Mouse (Mus musculus) MEL (cell line): Measurements from ENCODE around the gene Ucn3. TPM values are rescaled to one million over a fixed set of nuclear protein-coding genes. Genes with fewer than 3 reads are reported as not detected.

Source experiments
- DNase-seq: peaks from one replicate; pipeline ENCODE4 v3.0.0; 2011; ENCODE audit warnings: low read depth, low spot score
- H3K27ac ChIP-seq: 2 replicates; pipeline ENCODE4 v1.5.1; 2012; ENCODE audit warnings: low read depth, mild to moderate bottlenecking, control low read depth, low read length, moderate library complexity; ENCODE audit not compliant: control insufficient read depth
- H3K27me3 ChIP-seq, 2 experiments: fragments of 150-350 bp in 1 of 2; sonication (generic) in 1 of 2; 2 replicates each; pipeline ENCODE4 v1.6.1; 2012; ENCODE audit warnings: low read length in 2 of 2, mild to moderate bottlenecking in 2 of 2, improper control_type of control experiment in 1 of 2, moderate library complexity in 1 of 2; ENCODE audit not compliant: insufficient read depth in 2 of 2, control insufficient read depth in 1 of 2
- H3K36me3 ChIP-seq, 2 experiments: 2 replicates each; pipeline ENCODE4 v1.6.1; 2012 to 2014; ENCODE audit warnings: low read length in 2 of 2, improper control_type of control experiment in 1 of 2, inconsistent platforms in 1 of 2, mild to moderate bottlenecking in 1 of 2; ENCODE audit not compliant: insufficient read depth in 2 of 2, control insufficient read depth in 1 of 2
- H3K4me1 ChIP-seq, 2 experiments: fragments of 150-350 bp in 1 of 2; sonication (generic) in 1 of 2; 2 replicates each; pipeline ENCODE4 v1.6.1; 2012; ENCODE audit warnings: low read length in 2 of 2, improper control_type of control experiment in 1 of 2, mild to moderate bottlenecking in 1 of 2; ENCODE audit not compliant: insufficient read depth in 2 of 2, control insufficient read depth in 1 of 2
- H3K4me3 ChIP-seq, 2 experiments: fragments of 150-350 bp in 1 of 2; sonication (generic) in 1 of 2; 2 replicates each; pipeline ENCODE4 v1.5.1; 2012; ENCODE audit warnings: low read depth in 2 of 2, low read length in 2 of 2, mild to moderate bottlenecking in 2 of 2, moderate library complexity in 2 of 2, control low read depth in 1 of 2, improper control_type of control experiment in 1 of 2; ENCODE audit not compliant: control insufficient read depth in 1 of 2, insufficient read depth in 1 of 2
- H3K79me2 ChIP-seq: 2 replicates; pipeline ENCODE4 v1.6.1; 2012; ENCODE audit warnings: mild to moderate bottlenecking, low read length, moderate library complexity; ENCODE audit not compliant: control insufficient read depth, poor library complexity, insufficient read depth
- H3K9ac ChIP-seq: 2 replicates; pipeline ENCODE4 v1.6.1; 2012; ENCODE audit warnings: low read depth, mild to moderate bottlenecking, control low read depth, low read length, moderate library complexity; ENCODE audit not compliant: control insufficient read depth, poor library complexity, severe bottlenecking
- H3K9me3 ChIP-seq: fragments of 150-350 bp; sonication (generic); replicated peaks from 2 replicates; pipeline ENCODE4 v1.6.1; 2012; ENCODE audit warnings: mild to moderate bottlenecking, low read length, improper control_type of control experiment, moderate library complexity; ENCODE audit not compliant: insufficient read depth
- CHD1 ChIP-seq: IDR thresholded peaks from 2 replicates; pipeline ENCODE4 v1.6.1; 2012; ENCODE audit warnings: low read depth, mild to moderate bottlenecking, inconsistent platforms, low read length, improper control_type of control experiment
- CHD2 ChIP-seq: IDR thresholded peaks from 2 replicates; pipeline ENCODE4 v1.6.1; 2011; ENCODE audit warnings: low read length, improper control_type of control experiment
- CTCF ChIP-seq, 3 experiments: IDR thresholded peaks in 2 of 3; conservative IDR thresholded peaks in 1 of 3; 2 replicates each; pipeline ENCODE4 v1.5.1; 2011 to 2012; ENCODE audit warnings: low read length in 3 of 3, low read depth in 2 of 3, mild to moderate bottlenecking in 2 of 3, improper control_type of control experiment in 1 of 3, inconsistent platforms in 1 of 3, mixed read lengths in 1 of 3, moderate library complexity in 1 of 3; ENCODE audit not compliant: control insufficient read depth in 1 of 3, insufficient read depth in 1 of 3, poor library complexity in 1 of 3, severe bottlenecking in 1 of 3
- E2F4 ChIP-seq: IDR thresholded peaks from 2 replicates; pipeline ENCODE4 v1.6.1; 2011; ENCODE audit warnings: low read depth, low read length, improper control_type of control experiment, borderline replicate concordance
- ELF1 ChIP-seq: IDR thresholded peaks from 2 replicates; pipeline ENCODE4 v1.6.1; 2014; ENCODE audit warnings: low read depth, mild to moderate bottlenecking, inconsistent platforms, low read length, improper control_type of control experiment, moderate library complexity
- ETS1 ChIP-seq: IDR thresholded peaks from 2 replicates; pipeline ENCODE4 v1.6.1; 2012; ENCODE audit warnings: low read depth, mild to moderate bottlenecking, inconsistent platforms, low read length, improper control_type of control experiment, moderate library complexity
- GABPA ChIP-seq: IDR thresholded peaks from 2 replicates; pipeline ENCODE4 v1.6.1; 2012; ENCODE audit warnings: low read depth, mild to moderate bottlenecking, inconsistent platforms, low read length, improper control_type of control experiment, moderate library complexity
- GATA1 ChIP-seq: IDR thresholded peaks from 2 replicates; pipeline ENCODE4 v1.6.1; 2011; ENCODE audit warnings: low read depth, low read length, improper control_type of control experiment
- KAT2A ChIP-seq: conservative IDR thresholded peaks from 2 replicates; pipeline ENCODE4 v1.6.1; 2012; ENCODE audit warnings: low read depth, low read length, improper control_type of control experiment, inconsistent platforms
- MAX ChIP-seq: IDR thresholded peaks from 2 replicates; pipeline ENCODE4 v1.6.1; 2011; ENCODE audit warnings: low read length, improper control_type of control experiment
- MAZ ChIP-seq: IDR thresholded peaks from 2 replicates; pipeline ENCODE4 v1.6.1; 2012; ENCODE audit warnings: low read depth, mild to moderate bottlenecking, inconsistent platforms, low read length, improper control_type of control experiment
- MEF2A ChIP-seq: IDR thresholded peaks from 2 replicates; pipeline ENCODE4 v1.6.1; 2014; ENCODE audit warnings: low read depth, mild to moderate bottlenecking, inconsistent platforms, low read length, improper control_type of control experiment; ENCODE audit not compliant: poor library complexity, insufficient replicate concordance, severe bottlenecking; ENCODE audit errors: extremely low read depth
- MXI1 ChIP-seq: IDR thresholded peaks from 2 replicates; pipeline ENCODE4 v1.6.1; 2011; ENCODE audit warnings: mild to moderate bottlenecking, low read depth, low read length, improper control_type of control experiment
- NRF1 ChIP-seq: IDR thresholded peaks from 2 replicates; pipeline ENCODE4 v1.6.1; 2014; ENCODE audit warnings: low read depth, mild to moderate bottlenecking, inconsistent platforms, low read length, improper control_type of control experiment, moderate library complexity; ENCODE audit not compliant: poor library complexity, insufficient read depth, severe bottlenecking
- POLR2A ChIP-seq, 2 experiments: IDR thresholded peaks; 2 replicates each; pipeline ENCODE4 v1.6.1; 2011 to 2012; ENCODE audit warnings: low read length in 2 of 2, mild to moderate bottlenecking in 2 of 2, control low read depth in 1 of 2, improper control_type of control experiment in 1 of 2, low read depth in 1 of 2, moderate library complexity in 1 of 2; ENCODE audit not compliant: control insufficient read depth in 1 of 2, insufficient read depth in 1 of 2, poor library complexity in 1 of 2
- RCOR1 ChIP-seq: IDR thresholded peaks from 2 replicates; pipeline ENCODE4 v1.6.1; 2012; ENCODE audit warnings: low read depth, mild to moderate bottlenecking, inconsistent platforms, low read length, improper control_type of control experiment
- TCF12 ChIP-seq: IDR thresholded peaks from 2 replicates; pipeline ENCODE4 v1.6.1; 2014; ENCODE audit warnings: low read depth, mild to moderate bottlenecking, inconsistent platforms, low read length, improper control_type of control experiment, moderate library complexity
- UBTF ChIP-seq: IDR thresholded peaks from 2 replicates; pipeline ENCODE4 v1.6.1; 2012; ENCODE audit warnings: low read depth, mild to moderate bottlenecking, inconsistent platforms, low read length, improper control_type of control experiment, moderate library complexity, borderline replicate concordance; ENCODE audit not compliant: insufficient read depth
- USF1 ChIP-seq: IDR thresholded peaks from 2 replicates; pipeline ENCODE4 v1.6.1; 2014; ENCODE audit warnings: low read depth, mild to moderate bottlenecking, inconsistent platforms, low read length, improper control_type of control experiment, moderate library complexity
- USF2 ChIP-seq, 2 experiments: IDR thresholded peaks; 2 replicates each; pipeline ENCODE4 v1.6.1; 2011 to 2012; ENCODE audit warnings: improper control_type of control experiment in 2 of 2, low read length in 2 of 2, borderline replicate concordance in 1 of 2, inconsistent platforms in 1 of 2, low read depth in 1 of 2, mild to moderate bottlenecking in 1 of 2; ENCODE audit not compliant: insufficient read depth in 1 of 2
- ZC3H11A ChIP-seq: IDR thresholded peaks from 2 replicates; pipeline ENCODE4 v1.6.1; 2012; ENCODE audit warnings: low read depth, mild to moderate bottlenecking, inconsistent platforms, low read length, improper control_type of control experiment
- ZKSCAN1 ChIP-seq: IDR thresholded peaks from 2 replicates; pipeline ENCODE4 v1.6.1; 2012; ENCODE audit warnings: low read depth, mild to moderate bottlenecking, inconsistent platforms, low read length, improper control_type of control experiment, moderate library complexity
- ZNF384 ChIP-seq: IDR thresholded peaks from 2 replicates; pipeline ENCODE4 v1.6.1; 2012; ENCODE audit warnings: low read depth, mild to moderate bottlenecking, inconsistent platforms, low read length, improper control_type of control experiment
- polyA plus RNA-seq, 2 experiments: library from polyadenylated mRNA; stranded (reverse) in 1 of 2; unstranded in 1 of 2; fragments of >175 nt in 1 of 2; fragments of >200 nt in 1 of 2; gene quantifications; 2 replicates each; pipeline versions ENCODE4 v1.2.1 to v1.2.4; 2012; ENCODE audit warnings: low replicate concordance in 2 of 2, low read depth in 1 of 2; ENCODE audit not compliant: insufficient read length in 2 of 2, insufficient read depth in 1 of 2, missing spikeins in 1 of 2
- total RNA-seq: library from RNA; depleted of rRNA; stranded (reverse); fragments of 300-350 nt; gene quantifications from 2 replicates; pipeline ENCODE4 v1.2.3, GENCODE M21; 2012

Ucn3 gene
- total and polyA plus RNA-seq, 3 experiments = not detected

GRCm38 (mm10) chr13:3926046-3926445, 19.1 kb downstream of the Ucn3 start:
- no peaks in the 10 kb centered on the region for H3K9me3 ChIP-seq
- H3K27ac ChIP-seq = no peak overlapping the region
- DNase-seq = no peak
- H3K79me2 ChIP-seq = no peaks in the 10 kb centered on the region
- no peak overlapping the region for H3K9ac ChIP-seq
- H3K4me1 ChIP-seq = no peaks in the 10 kb centered on the region
- no peak overlapping the region for H3K4me3 ChIP-seq
- no peaks in the 10 kb centered on the region for H3K36me3 ChIP-seq
- TF ChIP-seq ETS1 (no peak), ZNF384 (no peak), UBTF (no peak), USF1 (no peak), ZC3H11A (no peak), ELF1 (no peak), CHD2 (no peak), GATA1 (no peak), USF2 (IDR thresholded peaks at IDR 0.05; ENCODE audit: borderline replicate concordance in 1 of 2, insufficient read depth in 1 of 2, low read depth in 1 of 2, low read length in 2 of 2) (no peak), CHD1 (no peak)
- peaks cover 8 to 10% of the 10 kb centered on the region in 2 experiments for H3K27me3 ChIP-seq

- Histone ChIP-seq H3K27ac (no peak overlapping the region), H3K4me3 (no peak overlapping the region), H3K9me3 (no peaks in the 10 kb centered on the region), H3K27me3 (peaks cover 5 to 10% of the 10 kb centered on the region in 2 experiments)
- no peak for DNase-seq
- TF ChIP-seq ZNF384 (no peak), MXI1 (no peak), MAX (no peak), ETS1 (no peak), ZKSCAN1 (no peak), E2F4 (no peak), TCF12 (no peak), NRF1 (no peak), KAT2A (no peak), GABPA (no peak), MEF2A (no peak), MAZ (no peak), CTCF (IDR thresholded peaks at IDR 0.05 in 2 of 3, conservative IDR thresholded peaks at IDR 0.05 in 1 of 3; ENCODE audit: control insufficient read depth in 1 of 3, insufficient read depth in 1 of 3, low read depth in 2 of 3, low read length in 3 of 3, poor library complexity in 1 of 3, severe bottlenecking in 1 of 3) (no peak), RCOR1 (no peak), POLR2A (IDR thresholded peaks at IDR 0.05; ENCODE audit: control insufficient read depth in 1 of 2, insufficient read depth in 1 of 2, low read depth in 1 of 2, low read length in 2 of 2, poor library complexity in 1 of 2) (no peak)
- TF ChIP-seq, all 39 proteins: peak for 0
- Histone ChIP-seq H3K4me1 (no peaks in the 10 kb centered on the region), H3K9ac (no peak overlapping the region), H3K79me2 (no peaks in the 10 kb centered on the region), H3K36me3 (no peaks in the 10 kb centered on the region)
Observed at GRCm38 (mm10) chr13:3925632-3926031, 19.5 kb downstream of the Ucn3 start.
